Mouse (Mus musculus): Measurements from ENCODE around the gene Ak9. TPM values are rescaled to one million over a fixed set of nuclear protein-coding genes. Genes with fewer than 3 reads are reported as not detected.

The Ak9 gene
- polyA plus RNA-seq, 1 experiment from 2014 or later = 0.03 TPM

DNA sequence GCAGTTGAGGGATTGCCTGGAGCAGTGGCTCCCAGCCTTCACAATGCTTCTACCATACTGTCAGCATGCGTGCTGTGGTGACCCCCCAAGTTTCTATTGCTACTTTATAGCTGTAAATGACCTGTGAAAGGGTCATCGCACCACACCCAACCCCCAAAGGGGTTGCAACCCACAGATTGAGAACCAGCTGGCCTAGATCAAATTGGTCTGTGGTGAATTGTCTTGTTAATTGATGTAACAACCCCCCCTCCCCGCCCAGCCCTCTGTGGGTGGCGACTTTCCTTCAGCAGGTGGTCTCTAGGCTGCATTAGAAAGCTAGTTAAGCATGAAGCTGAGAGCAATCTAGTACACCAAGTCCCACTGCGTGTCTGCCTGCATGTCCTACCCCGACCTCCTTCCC, 163.5 kb downstream of the Ak9 start:
- no peak for DNase-seq (ENCODE audit: low spot score)
- Histone ChIP-seq H3K4me2 (ENCODE audit: low read depth, severe bottlenecking) (no peak overlapping the region), H3K9ac (ENCODE audit: low read length) (no peak overlapping the region), H3K36me3 (ENCODE audit: control insufficient read depth, insufficient read depth, low read length) (no peaks in the 10 kb centered on the region; the same call in 1 of the 2 replicates), H3K4me3 (ENCODE audit: low read depth, low read length) (no peak overlapping the region), H3K9me3 (ENCODE audit: control insufficient read depth, low read length) (no peaks in the 10 kb centered on the region), H3K27me3 (ENCODE audit: control insufficient read depth, insufficient read depth, low read length) (no peaks in the 10 kb centered on the region), H3K4me1 (ENCODE audit: control insufficient read depth, insufficient read depth, low read length) (no peaks in the 10 kb centered on the region), H3K27ac (replicated peaks; ENCODE audit: low read depth, low read length) (no peak overlapping the region)
- ATAC-seq (ENCODE audit: insufficient number of reproducible peaks, low FRiP score, low TSS enrichment, low read depth) = no peak
- WGBS = 27% methylated on average over 6 of the region's 6 CpGs

DNA sequence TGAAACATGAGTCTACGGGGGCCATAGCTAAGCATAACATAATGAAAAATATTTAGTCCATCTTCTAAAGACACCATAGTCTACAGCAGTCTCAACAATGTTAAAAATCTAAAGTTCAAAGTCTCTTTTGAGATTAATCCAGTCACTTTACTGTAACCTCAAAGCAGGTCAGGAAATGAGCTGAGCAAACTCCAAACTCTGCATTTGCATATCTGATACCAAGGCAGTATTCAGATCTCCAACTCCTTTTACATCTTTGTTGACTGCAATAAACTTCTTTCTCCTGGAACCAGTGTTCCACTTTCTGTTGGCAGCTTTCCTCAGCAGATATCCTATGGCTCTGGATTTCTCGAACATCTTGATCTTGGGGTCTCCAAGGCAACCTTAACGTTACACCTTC, 166.9 kb downstream of the Ak9 start:
- Histone ChIP-seq H3K4me1 (ENCODE audit: control insufficient read depth, insufficient read depth, low read length) (peaks cover 4% of the 10 kb centered on the region), H3K9ac (ENCODE audit: low read length) (no peak overlapping the region), H3K27me3 (ENCODE audit: control insufficient read depth, insufficient read depth, low read length) (no peaks in the 10 kb centered on the region), H3K36me3 (ENCODE audit: control insufficient read depth, insufficient read depth, low read length) (no peaks in the 10 kb centered on the region), H3K9me3 (ENCODE audit: control insufficient read depth, low read length) (no peaks in the 10 kb centered on the region), H3K4me3 (ENCODE audit: low read depth, low read length) (no peak overlapping the region), H3K27ac (replicated peaks; ENCODE audit: low read depth, low read length) (no peak overlapping the region), H3K4me2 (ENCODE audit: low read depth, severe bottlenecking) (no peak overlapping the region)
- WGBS = 88% methylated on average over 3 of the region's 3 CpGs
- ATAC-seq (ENCODE audit: insufficient number of reproducible peaks, low FRiP score, low TSS enrichment, low read depth) (no peak), DNase-seq (ENCODE audit: low spot score) (no peak)

DNA sequence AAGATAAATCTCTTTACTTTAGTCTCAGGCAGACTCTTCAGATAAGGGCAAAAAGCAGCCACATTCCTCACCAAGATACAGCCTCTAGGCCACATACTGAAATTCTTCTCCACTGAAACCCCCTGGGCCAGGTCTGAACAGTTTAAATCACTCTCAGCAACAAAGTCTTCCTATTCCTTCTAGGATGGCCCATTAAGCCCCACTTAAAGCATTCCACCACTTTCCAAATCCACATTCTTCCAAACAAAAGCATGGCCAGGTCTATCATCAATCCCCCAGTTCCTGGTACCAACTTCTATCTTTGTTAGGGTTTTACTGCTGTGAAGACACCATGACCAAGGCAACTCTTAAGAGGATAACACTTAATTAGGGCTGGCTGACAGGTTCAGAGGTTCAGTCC, 168.8 kb downstream of the Ak9 start:
- Histone ChIP-seq H3K9me3 (ENCODE audit: control insufficient read depth, low read length) (no peaks in the 10 kb centered on the region), H3K36me3 (ENCODE audit: control insufficient read depth, insufficient read depth, low read length) (no peaks in the 10 kb centered on the region), H3K9ac (ENCODE audit: low read length) (no peak overlapping the region), H3K4me3 (ENCODE audit: low read depth, low read length) (no peak overlapping the region), H3K27ac (replicated peaks; ENCODE audit: low read depth, low read length) (no peak overlapping the region), H3K4me2 (ENCODE audit: low read depth, severe bottlenecking) (no peak overlapping the region), H3K4me1 (ENCODE audit: control insufficient read depth, insufficient read depth, low read length) (peaks cover 5% of the 10 kb centered on the region), H3K27me3 (ENCODE audit: control insufficient read depth, insufficient read depth, low read length) (no peaks in the 10 kb centered on the region)
- ATAC-seq (ENCODE audit: insufficient number of reproducible peaks, low FRiP score, low TSS enrichment, low read depth) (no peak), DNase-seq (ENCODE audit: low spot score) (no peak)

DNA sequence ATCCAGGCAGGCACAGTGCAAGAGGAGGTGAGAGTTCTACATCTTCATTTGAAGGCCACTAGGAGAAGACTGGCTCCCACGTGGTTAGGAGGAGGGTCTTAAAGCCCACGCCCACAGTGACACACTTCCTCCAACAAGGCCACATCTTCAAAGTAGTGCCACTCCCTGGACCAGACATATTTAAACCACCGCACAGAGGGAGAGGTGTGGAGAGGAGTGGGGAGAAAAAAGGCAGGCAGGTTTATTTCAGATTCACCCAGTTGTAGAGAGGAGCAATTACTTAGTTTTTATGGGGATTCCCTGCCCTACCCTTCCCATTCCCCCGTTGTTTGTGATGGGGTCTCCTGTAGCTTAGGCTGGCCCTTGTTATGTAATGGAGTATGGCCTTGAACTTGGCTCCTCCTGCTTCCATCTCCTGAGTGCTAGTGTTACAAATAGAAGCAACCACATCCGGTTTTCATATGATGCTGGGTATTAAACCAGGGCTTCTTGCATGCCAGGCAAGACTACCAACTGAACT, 169.2 kb downstream of the Ak9 start:
- 73% methylated on average over 5 of the region's 5 CpGs for WGBS
- Histone ChIP-seq H3K9me3 (ENCODE audit: control insufficient read depth, low read length) (no peaks in the 10 kb centered on the region), H3K36me3 (ENCODE audit: control insufficient read depth, insufficient read depth, low read length) (no peaks in the 10 kb centered on the region), H3K9ac (ENCODE audit: low read length) (no peak overlapping the region), H3K4me2 (ENCODE audit: low read depth, severe bottlenecking) (no peak overlapping the region), H3K27me3 (ENCODE audit: control insufficient read depth, insufficient read depth, low read length) (no peaks in the 10 kb centered on the region), H3K4me1 (ENCODE audit: control insufficient read depth, insufficient read depth, low read length) (peaks cover 7% of the 10 kb centered on the region), H3K27ac (replicated peaks; ENCODE audit: low read depth, low read length) (no peak overlapping the region), H3K4me3 (ENCODE audit: low read depth, low read length) (no peak overlapping the region)
- DNase-seq (ENCODE audit: low spot score) (no peak), ATAC-seq (ENCODE audit: insufficient number of reproducible peaks, low FRiP score, low TSS enrichment, low read depth) (no peak)

DNA sequence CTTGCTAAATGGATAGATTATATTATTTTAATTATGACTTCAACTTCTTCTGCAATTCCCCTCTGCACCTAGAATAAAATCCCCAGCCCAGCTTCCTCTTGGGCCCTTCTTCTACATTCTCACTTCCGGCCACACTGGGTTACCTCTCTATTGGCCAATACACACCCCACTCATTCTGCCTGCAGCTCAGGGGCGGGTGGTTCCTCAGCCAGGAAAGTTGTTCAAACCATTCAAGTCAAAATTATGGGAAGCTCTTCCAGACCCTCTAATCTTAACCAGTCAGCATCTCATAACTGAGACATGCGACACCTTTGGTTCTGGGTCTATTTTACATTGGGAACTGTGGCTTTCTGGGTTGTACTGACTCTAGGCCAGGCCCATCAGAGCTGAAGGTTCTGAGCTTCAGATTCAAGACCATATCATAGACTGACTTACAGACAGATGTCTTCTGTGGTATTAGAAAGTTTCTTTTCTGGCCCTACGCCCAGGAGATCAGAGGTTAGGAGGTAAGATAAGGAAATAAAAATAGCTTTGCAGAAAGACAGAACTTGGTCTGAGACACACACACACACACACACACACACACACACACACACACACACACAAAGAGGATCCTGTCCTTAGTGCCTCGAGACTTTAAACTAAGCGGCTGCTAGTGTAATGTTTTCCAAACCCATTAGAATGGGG, 170.1 kb downstream of the Ak9 start:
- H3K27me3 ChIP-seq (ENCODE audit: control insufficient read depth, insufficient read depth, low read length) = no peaks in the 10 kb centered on the region
- no peaks in the 10 kb centered on the region for H3K9me3 ChIP-seq (ENCODE audit: control insufficient read depth, low read length)
- H3K4me2 ChIP-seq (ENCODE audit: low read depth, severe bottlenecking) = no peak overlapping the region
- no peak overlapping the region for H3K4me3 ChIP-seq (ENCODE audit: low read depth, low read length)
- WGBS = 82% methylated on average over 6 of the region's 6 CpGs
- H3K36me3 ChIP-seq (ENCODE audit: control insufficient read depth, insufficient read depth, low read length) = no peaks in the 10 kb centered on the region
- ATAC-seq (ENCODE audit: insufficient number of reproducible peaks, low FRiP score, low TSS enrichment, low read depth) = no peak
- no peak overlapping the region for H3K27ac ChIP-seq (replicated peaks; ENCODE audit: low read depth, low read length)
- peaks cover 8% of the 10 kb centered on the region for H3K4me1 ChIP-seq (ENCODE audit: control insufficient read depth, insufficient read depth, low read length)
- H3K9ac ChIP-seq (ENCODE audit: low read length) = no peak overlapping the region
- no peak for DNase-seq (ENCODE audit: low spot score)

DNA sequence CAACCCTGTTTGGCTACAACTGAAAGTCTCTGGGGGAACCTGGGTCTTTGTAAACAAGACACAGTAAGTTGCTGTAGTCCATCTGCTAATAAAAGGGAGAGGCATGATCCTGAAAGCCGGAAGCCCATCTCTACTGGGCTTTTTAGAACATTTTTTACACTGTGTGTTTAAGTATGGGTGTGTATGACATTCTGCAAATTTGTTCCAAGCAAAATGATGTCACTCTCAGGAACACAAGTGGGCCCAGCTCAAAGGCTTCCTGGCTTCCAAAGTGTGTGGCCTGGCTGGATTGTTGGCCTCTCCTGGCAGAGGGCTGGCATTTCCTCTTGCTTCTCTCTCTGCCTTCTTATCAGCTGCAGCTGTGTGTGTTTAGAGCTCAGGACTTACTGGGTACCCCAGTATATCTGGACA, 171.2 kb downstream of the Ak9 start:
- WGBS = 58% methylated on average over 1 of the region's 1 CpGs
- DNase-seq (ENCODE audit: low spot score) = no peak
- Histone ChIP-seq H3K4me3 (ENCODE audit: low read depth, low read length) (no peak overlapping the region), H3K27me3 (ENCODE audit: control insufficient read depth, insufficient read depth, low read length) (no peaks in the 10 kb centered on the region), H3K9ac (ENCODE audit: low read length) (no peak overlapping the region), H3K9me3 (ENCODE audit: control insufficient read depth, low read length) (no peaks in the 10 kb centered on the region), H3K4me2 (ENCODE audit: low read depth, severe bottlenecking) (no peak overlapping the region), H3K36me3 (ENCODE audit: control insufficient read depth, insufficient read depth, low read length) (peaks cover 2% of the 10 kb centered on the region; the same call in 1 of the 2 replicates), H3K4me1 (ENCODE audit: control insufficient read depth, insufficient read depth, low read length) (peaks cover 8% of the 10 kb centered on the region), H3K27ac (replicated peaks; ENCODE audit: low read depth, low read length) (no peak overlapping the region)
- no peak for ATAC-seq (ENCODE audit: insufficient number of reproducible peaks, low FRiP score, low TSS enrichment, low read depth)

DNA sequence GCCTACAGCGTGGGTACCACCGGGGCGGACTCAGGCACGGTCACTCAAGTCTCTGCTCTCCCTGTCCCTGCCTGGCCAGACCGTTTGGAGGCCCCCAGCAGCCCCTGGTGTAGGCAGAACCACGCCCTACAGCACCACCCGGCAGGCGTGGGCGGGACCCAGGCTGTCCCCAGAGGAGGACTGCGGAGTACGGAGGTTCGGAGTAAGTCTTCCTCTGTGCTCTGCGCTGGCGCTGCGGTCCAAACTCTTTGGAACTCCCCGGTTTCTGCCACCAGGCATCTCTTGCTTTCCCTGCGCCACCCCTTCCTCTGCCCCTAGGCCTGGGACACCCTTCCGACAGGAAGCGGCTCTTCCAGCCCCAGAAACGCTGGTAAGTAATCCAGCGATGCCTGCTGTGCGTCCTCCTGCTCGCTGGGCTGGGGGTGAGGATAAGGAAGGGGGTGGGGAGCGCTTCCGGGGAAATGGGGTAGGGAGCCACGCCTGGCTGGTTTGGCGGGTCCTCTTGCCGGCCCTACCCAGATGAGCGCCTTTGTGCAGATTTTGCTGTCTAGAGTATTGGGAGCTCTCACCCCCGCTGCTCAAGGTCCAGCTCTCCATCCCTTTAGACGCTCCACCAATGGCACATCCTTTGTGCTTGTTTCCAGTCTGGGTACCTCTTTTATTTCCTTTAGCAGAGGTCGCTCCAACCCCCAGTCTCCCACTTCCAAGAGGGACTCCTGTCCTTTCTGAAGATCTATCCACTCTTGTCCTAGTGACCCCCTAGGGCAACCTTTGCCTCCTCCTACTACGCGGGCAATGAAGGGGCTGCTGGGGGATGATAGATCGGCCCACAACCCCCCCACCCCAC, 172.6 kb downstream of the Ak9 start, which contains the start of gene Mical1:
Gene Mical1, plus strand, starts transcription at position 144 of the 847 bp plus-strand sequence.
- H3K9me3 ChIP-seq (ENCODE audit: control insufficient read depth, low read length) = no peaks in the 10 kb centered on the region
- no peaks in the 10 kb centered on the region for H3K27me3 ChIP-seq (ENCODE audit: control insufficient read depth, insufficient read depth, low read length)
- peak within 1 kb of the TSS; percentile 77 for H3K27ac ChIP-seq (replicated peaks; ENCODE audit: low read depth, low read length)
- H3K4me1 ChIP-seq (ENCODE audit: control insufficient read depth, insufficient read depth, low read length) = peaks cover 8% of the 10 kb centered on the region
- peak within 1 kb of the TSS; percentile 61 for H3K4me3 ChIP-seq (ENCODE audit: low read depth, low read length)
- peak within 1 kb of the TSS; percentile 88 for H3K4me2 ChIP-seq (ENCODE audit: low read depth, severe bottlenecking)
- ATAC-seq (ENCODE audit: insufficient number of reproducible peaks, low FRiP score, low TSS enrichment, low read depth) (peak; percentile 67), DNase-seq (ENCODE audit: low spot score) (peak; percentile 76)
- under 1% methylated on average over 35 of the region's 35 CpGs for WGBS
- H3K9ac ChIP-seq (ENCODE audit: low read length) = peak within 1 kb of the TSS; percentile 77
- H3K36me3 ChIP-seq (ENCODE audit: control insufficient read depth, insufficient read depth, low read length) = peaks cover 2% of the 10 kb centered on the region; the same call in 1 of the 2 replicates

DNA sequence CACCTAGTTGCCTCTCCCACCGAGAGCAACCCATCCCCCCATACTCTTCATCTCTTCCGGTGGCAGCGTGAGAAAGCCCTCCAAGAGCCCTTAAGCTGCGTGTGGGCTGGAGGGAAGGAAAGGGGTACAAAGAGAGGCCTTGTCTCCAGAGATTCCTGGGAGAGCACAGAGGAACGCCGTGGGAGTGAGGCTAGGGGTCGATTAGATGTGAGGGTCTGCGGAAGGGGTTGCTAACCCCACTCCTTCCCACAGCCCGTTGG, 173.2 kb downstream of the Ak9 start:
- Histone ChIP-seq H3K9me3 (ENCODE audit: control insufficient read depth, low read length) (no peaks in the 10 kb centered on the region), H3K4me3 (ENCODE audit: low read depth, low read length) (peak overlapping the region; percentile 61), H3K4me2 (ENCODE audit: low read depth, severe bottlenecking) (peak overlapping the region; percentile 88), H3K27me3 (ENCODE audit: control insufficient read depth, insufficient read depth, low read length) (no peaks in the 10 kb centered on the region), H3K9ac (ENCODE audit: low read length) (peak overlapping the region; percentile 77), H3K27ac (replicated peaks; ENCODE audit: low read depth, low read length) (no peak overlapping the region), H3K36me3 (ENCODE audit: control insufficient read depth, insufficient read depth, low read length) (peaks cover 2% of the 10 kb centered on the region; the same call in 1 of the 2 replicates), H3K4me1 (ENCODE audit: control insufficient read depth, insufficient read depth, low read length) (peaks cover 8% of the 10 kb centered on the region)
- WGBS = 0% methylated on average over 9 of the region's 9 CpGs
- DNase-seq (ENCODE audit: low spot score) (no peak), ATAC-seq (ENCODE audit: insufficient number of reproducible peaks, low FRiP score, low TSS enrichment, low read depth) (0 out of 2 replicates have a peak, but pooled peaks have one; percentile 0)
